Mouse (Mus musculus): ENCODE measurements at regions not wholly inside any gene's neighbourhood (a gene's known extent, or its start where the extent isn't known, plus 50 kb on each side); places are given as distances from the start of the nearest gene placed in this dataset.

- in situ Hi-C loops (cut with MboI, MseI), result no loop called here
These were observed 126.3 kb upstream of the Itgb1 start for GRCm38 (mm10) chr8:128559004-128559662.

- in situ Hi-C loops (cut with MboI, MseI), result loop anchor here in 1 of 2 experiments (10.0 kb wide), 1 partner anchor 646 kb away; no protein-coding TSS in a partner anchor
These were observed 125.0 kb upstream of the Itgb1 start for GRCm38 (mm10) chr8:128560418-128560817.

- in situ Hi-C loops (cut with MboI, MseI), result loop anchor here in 1 of 2 experiments (10.0 kb wide), 1 partner anchor 646 kb away; no protein-coding TSS in a partner anchor
These were observed 124.4 kb upstream of the Itgb1 start for GRCm38 (mm10) chr8:128561016-128561415.

DNA sequence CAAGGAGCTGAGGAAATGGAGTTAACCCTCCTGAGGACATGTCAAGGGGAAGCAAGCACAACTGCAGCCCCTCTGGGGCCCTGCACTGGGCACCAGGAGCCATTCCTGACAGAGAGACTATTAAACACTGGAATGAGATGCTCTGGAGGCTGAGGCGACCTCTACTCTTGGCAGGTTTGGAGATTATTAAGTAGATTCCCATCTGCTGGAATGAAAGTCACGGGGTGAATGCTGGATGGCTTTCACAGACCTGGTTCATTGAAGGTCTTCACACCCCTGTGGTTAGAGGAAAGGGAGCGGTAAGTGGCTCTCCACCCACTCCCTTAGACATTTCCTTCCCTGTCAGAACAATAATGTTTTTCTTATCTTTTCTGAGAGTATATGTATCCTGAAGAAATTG lies 122.8 kb upstream of the Itgb1 start:
- in situ Hi-C loops (cut with MboI, MseI), result loop anchor here in 1 of 2 experiments (10.0 kb wide), 1 partner anchor 648 kb away; no protein-coding TSS in a partner anchor

DNA sequence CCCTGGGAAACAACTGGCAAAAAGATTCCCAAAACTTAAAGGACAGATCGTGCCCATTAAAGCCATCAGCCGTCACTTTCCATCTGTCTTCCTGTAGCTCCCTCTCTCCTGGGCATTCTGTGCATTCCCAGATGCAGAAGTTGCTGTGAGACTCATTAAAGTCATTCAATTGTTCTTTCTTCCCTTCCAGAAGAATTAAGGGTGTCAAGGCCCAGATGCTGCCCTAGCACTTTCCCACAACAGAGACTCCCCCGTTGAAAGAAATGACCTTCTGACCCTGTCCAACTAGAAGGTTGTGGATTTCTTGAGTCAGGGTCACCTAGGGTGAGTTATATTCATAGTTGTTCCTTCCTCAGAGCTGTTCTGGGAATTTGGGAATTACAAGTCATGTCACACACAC lies 121.7 kb upstream of the Itgb1 start:
- in situ Hi-C loops (cut with MboI, MseI), result loop anchor here in 1 of 2 experiments (10.0 kb wide), 1 partner anchor 649 kb away; no protein-coding TSS in a partner anchor

- in situ Hi-C loops (cut with MboI, MseI), result no loop called here
These were observed 113.2 kb upstream of the Itgb1 start for GRCm38 (mm10) chr8:128572291-128572690.

DNA sequence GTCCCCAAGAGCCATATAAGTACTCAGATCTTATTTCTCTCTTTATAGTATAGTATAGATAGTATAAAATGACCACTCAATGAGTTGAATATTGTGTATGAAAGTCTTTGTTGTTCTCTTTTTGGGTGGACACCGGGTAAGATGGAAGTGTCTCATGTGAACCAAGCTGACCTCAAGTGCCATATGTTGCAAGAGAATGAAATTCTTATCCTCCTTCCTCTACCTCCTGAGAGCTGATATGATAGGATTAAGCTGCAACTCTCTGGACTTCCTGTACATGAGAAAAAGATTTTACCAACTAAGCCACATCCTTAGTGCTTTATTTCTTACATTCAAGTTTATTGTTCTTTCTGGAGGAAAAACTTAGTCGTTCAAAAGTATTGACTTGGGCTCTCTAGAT lies 91.3 kb upstream of the Itgb1 start:
- in situ Hi-C loops (cut with MboI, MseI), result no loop called here

DNA sequence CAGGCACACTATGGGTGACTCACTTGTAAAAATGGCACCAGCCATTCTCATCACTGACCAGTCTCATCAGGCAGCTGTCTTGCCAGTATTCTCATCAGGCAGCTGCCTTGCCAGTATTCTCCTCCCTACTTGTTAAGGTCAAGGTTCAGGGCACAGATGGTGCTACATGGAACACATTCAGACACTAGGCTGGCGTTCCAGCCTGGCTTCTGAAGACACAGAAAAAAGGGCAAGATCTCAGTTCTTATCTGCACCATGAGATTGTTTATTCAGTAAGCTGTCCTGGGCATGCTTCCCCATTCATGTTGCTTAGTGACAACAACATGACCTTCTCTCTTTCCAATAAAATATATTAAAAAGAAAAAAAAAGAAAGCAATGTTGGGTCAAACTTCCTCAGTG lies 90.7 kb upstream of the Itgb1 start:
- in situ Hi-C loops (cut with MboI, MseI), result no loop called here

- in situ Hi-C loops (cut with MboI, MseI), result no loop called here
These were observed 79.9 kb upstream of the Itgb1 start for GRCm38 (mm10) chr8:128605588-128605987.

DNA sequence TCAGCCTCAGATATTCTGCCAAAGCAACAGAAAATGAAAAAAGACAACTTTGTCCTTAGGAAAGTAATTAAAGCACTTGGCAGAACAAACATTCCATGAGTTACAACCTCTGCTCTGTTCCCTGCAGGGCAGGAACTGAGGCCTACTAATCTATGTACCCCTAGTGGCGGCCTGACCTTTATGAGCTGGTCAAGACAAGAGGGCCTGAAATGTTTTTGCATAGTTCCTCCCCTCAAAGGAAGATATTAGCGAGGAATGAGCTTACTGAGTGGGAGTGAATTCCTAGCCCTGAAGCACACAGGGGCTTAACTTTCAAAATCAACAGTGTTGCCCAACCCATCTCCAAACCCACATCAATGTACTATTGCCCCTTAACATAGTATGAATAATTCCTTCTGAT lies 76.6 kb upstream of the Itgb1 start:
- in situ Hi-C loops (cut with MboI, MseI), result no loop called here

- in situ Hi-C loops (cut with MboI, MseI), result no loop called here
These were observed 72.8 kb upstream of the Itgb1 start for GRCm38 (mm10) chr8:128612607-128613006.

DNA sequence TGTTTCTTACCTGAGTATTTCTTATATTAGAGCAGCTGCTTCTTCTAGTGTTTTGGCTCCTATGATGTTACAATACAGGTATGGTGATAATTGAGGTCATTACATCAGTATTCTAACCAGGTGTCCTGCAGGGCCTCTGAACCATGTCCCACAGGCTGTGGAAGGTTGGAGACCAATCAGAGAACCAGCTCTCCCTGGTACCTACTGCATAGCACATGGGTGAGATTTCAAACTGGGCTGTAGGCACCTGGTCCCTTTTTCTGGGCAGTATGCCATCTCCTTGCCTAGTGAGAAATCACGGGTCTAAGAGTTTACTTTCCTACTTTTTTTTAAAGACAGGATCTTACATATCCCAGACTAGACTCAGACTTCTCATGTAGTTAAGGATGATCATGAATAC lies 67.6 kb upstream of the Itgb1 start:
- in situ Hi-C loops (cut with MboI, MseI), result no loop called here

- in situ Hi-C loops (cut with MboI, MseI), result no loop called here
These were observed 66.4 kb upstream of the Itgb1 start for GRCm38 (mm10) chr8:128619086-128619485.

All from T-helper 17 cell (primary cell).